Mouse (Mus musculus) lung, adult 18-20 months (tissue): ENCODE data around the gene Plxna4.

Experiments
- DNase-seq, 2 experiments: peaks; one replicate each; pipeline ENCODE4 v3.0.0; 2022; ENCODE audit warnings: mixed read lengths in 2 of 2

Plxna4 gene

GRCm38 (mm10) chr6:32144771-32145170, 443.2 kb downstream of the Plxna4 start:
- DNase-seq = no peak

GRCm38 (mm10) chr6:32139537-32139936, 448.5 kb downstream of the Plxna4 start:
- DNase-seq = no peak

GRCm38 (mm10) chr6:32126914-32127313, 461.1 kb downstream of the Plxna4 start:
- DNase-seq = no peak

- DNase-seq = no peak
Measured at GRCm38 (mm10) chr6:32122584-32123265, 465.3 kb downstream of the Plxna4 start.

- DNase-seq = no peak
Measured at GRCm38 (mm10) chr6:32120931-32121330, 467.1 kb downstream of the Plxna4 start.

GRCm38 (mm10) chr6:32109207-32109606, 478.8 kb downstream of the Plxna4 start:
- no peak for DNase-seq

GRCm38 (mm10) chr6:32105547-32106275, 482.3 kb downstream of the Plxna4 start:
- DNase-seq = no peak
